Mouse (Mus musculus): ENCODE measurements around the gene Myh3.

GRCm38 (mm10) chr11:67044959-67045358 is 33.1 kb upstream of the Myh3 start:
- TF ChIP-seq CTCF (IDR thresholded peaks at IDR 0.05; ENCODE audit: control insufficient read depth, insufficient read depth, insufficient replicate concordance, low read depth, low read length) (no peak), POLR2A (IDR thresholded peaks at IDR 0.05; ENCODE audit: control insufficient read depth, low read depth, low read length) (no peak)

Measured in testis, adult 2 months (tissue).